Mouse (Mus musculus): ENCODE data around the gene Atp6v0d1. TPM values are rescaled to one million over a fixed set of nuclear protein-coding genes. Genes with fewer than 3 reads are reported as not detected.

The Atp6v0d1 gene
- total and polyA plus RNA-seq, 3 experiments, result 48.8 to 53.6 (median 51.0) TPM

GRCm38 (mm10) chr8:105552824-105553223 is 13.0 kb downstream of the Atp6v0d1 start:
- Histone ChIP-seq H3K4me1 (ENCODE audit: control insufficient read depth in 1 of 2, insufficient read depth in 2 of 2) (no peaks in the 10 kb centered on the region; a peak in 1 of 4 replicates), H3K79me2 (replicated peaks; ENCODE audit: control insufficient read depth, extremely low read depth, insufficient read depth, poor library complexity, severe bottlenecking) (no peaks in the 10 kb centered on the region), H3K9me3 (replicated peaks; ENCODE audit: low read length) (no peaks in the 10 kb centered on the region), H3K9ac (ENCODE audit: insufficient read depth, low read depth) (no peak overlapping the region), H3K4me2 (ENCODE audit: insufficient read depth, low read depth, poor library complexity, severe bottlenecking) (no peak overlapping the region), H3K27me3 (replicated peaks) (no peaks in the 10 kb centered on the region), H3K4me3 (replicated peaks in 1 of 3; ENCODE audit: low read depth in 2 of 3, low read length in 2 of 3, poor library complexity in 1 of 3) (no peak overlapping the region), H3K36me3 (replicated peaks in 1 of 2; ENCODE audit: control insufficient read depth in 1 of 2, insufficient read depth in 1 of 2, low read length in 1 of 2) (peaks cover 0 to 44% of the 10 kb centered on the region in 2 experiments), H3K27ac (ENCODE audit: insufficient read depth, low read depth) (no peak overlapping the region)
- DNase-seq (ENCODE audit: extremely low read depth), result no peak
- TF ChIP-seq USF1 (IDR thresholded peaks at IDR 0.05; ENCODE audit: low read depth, low read length) (no peak), ZC3H11A (IDR thresholded peaks at IDR 0.05; ENCODE audit: low read depth, low read length) (no peak), GABPA (IDR thresholded peaks at IDR 0.05; ENCODE audit: insufficient replicate concordance, low read depth, low read length) (no peak), EP300 (IDR thresholded peaks at IDR 0.05; ENCODE audit: low read length) (no peak), RCOR1 (conservative IDR thresholded peaks at IDR 0.05; ENCODE audit: low read depth, low read length) (no peak), POLR2AphosphoS2 (IDR thresholded peaks at IDR 0.05; ENCODE audit: low read depth, low read length) (no peak), TBP (conservative IDR thresholded peaks at IDR 0.05; ENCODE audit: low read depth, low read length) (no peak), MAX (IDR thresholded peaks at IDR 0.05; ENCODE audit: low read length) (no peak), KAT2A (IDR thresholded peaks at IDR 0.05; ENCODE audit: insufficient replicate concordance, low read length) (no peak), MYC (IDR thresholded peaks at IDR 0.05; ENCODE audit: low read depth, low read length) (no peak), RAD21 (IDR thresholded peaks at IDR 0.05; ENCODE audit: low read depth, low read length) (no peak), USF2 (conservative IDR thresholded peaks at IDR 0.05; ENCODE audit: low read depth, low read length) (no peak), SMC3 (IDR thresholded peaks at IDR 0.05; ENCODE audit: low read depth, low read length) (no peak), UBTF (IDR thresholded peaks at IDR 0.05; ENCODE audit: low read depth, low read length) (no peak), ZKSCAN1 (IDR thresholded peaks at IDR 0.05; ENCODE audit: borderline replicate concordance, low read depth, low read length) (no peak), NELFE (IDR thresholded peaks at IDR 0.05; ENCODE audit: low read depth, low read length) (no peak), ZMIZ1 (IDR thresholded peaks at IDR 0.05; ENCODE audit: low read depth, low read length) (no peak), CHD2 (IDR thresholded peaks at IDR 0.05; ENCODE audit: low read length) (no peak), BHLHE40 (IDR thresholded peaks at IDR 0.05; ENCODE audit: low read depth, low read length) (no peak), NRF1 (IDR thresholded peaks at IDR 0.05; ENCODE audit: low read depth, low read length) (no peak)
- dilution Hi-C loops (cut with MboI; ENCODE audit: extremely low pct_ligation_motif_present, extremely low pct_unique_long_range_greater_than_20kb, low sequenced_read_pairs), result no loop called here
- in situ Hi-C loops (cut with MboI; ENCODE audit: low pct_ligation_motif_present, low pct_unique_long_range_greater_than_20kb, low sequenced_read_pairs), result loop anchor here (5.0 kb wide), 1 partner anchor 66 kb away; no protein-coding TSS in a partner anchor

GRCm38 (mm10) chr8:105552032-105552431 is 13.8 kb downstream of the Atp6v0d1 start:
- Histone ChIP-seq H3K4me2 (ENCODE audit: insufficient read depth, low read depth, poor library complexity, severe bottlenecking) (no peak overlapping the region), H3K27ac (ENCODE audit: insufficient read depth, low read depth) (no peak overlapping the region), H3K27me3 (replicated peaks) (no peaks in the 10 kb centered on the region), H3K4me3 (replicated peaks in 1 of 3; ENCODE audit: low read depth in 2 of 3, low read length in 2 of 3, poor library complexity in 1 of 3) (no peak overlapping the region), H3K79me2 (replicated peaks; ENCODE audit: control insufficient read depth, extremely low read depth, insufficient read depth, poor library complexity, severe bottlenecking) (no peaks in the 10 kb centered on the region), H3K36me3 (replicated peaks in 1 of 2; ENCODE audit: control insufficient read depth in 1 of 2, insufficient read depth in 1 of 2, low read length in 1 of 2) (peaks cover 0 to 42% of the 10 kb centered on the region in 2 experiments), H3K9me3 (replicated peaks; ENCODE audit: low read length) (no peaks in the 10 kb centered on the region), H3K9ac (ENCODE audit: insufficient read depth, low read depth) (no peak overlapping the region), H3K4me1 (ENCODE audit: control insufficient read depth in 1 of 2, insufficient read depth in 2 of 2) (peaks cover 0 to 5% of the 10 kb centered on the region in 2 experiments; a peak in 2 of 4 replicates)
- dilution Hi-C loops (cut with MboI; ENCODE audit: extremely low pct_ligation_motif_present, extremely low pct_unique_long_range_greater_than_20kb, low sequenced_read_pairs), result no loop called here
- no peak for TF ChIP-seq ZMIZ1 (IDR thresholded peaks at IDR 0.05; ENCODE audit: low read depth, low read length)
- no peak for TF ChIP-seq BHLHE40 (IDR thresholded peaks at IDR 0.05; ENCODE audit: low read depth, low read length)
- no peak for TF ChIP-seq HCFC1 (IDR thresholded peaks at IDR 0.05; ENCODE audit: low read depth, low read length)
- TF ChIP-seq RAD21 (IDR thresholded peaks at IDR 0.05; ENCODE audit: low read depth, low read length), result no peak
- TF ChIP-seq SMC3 (IDR thresholded peaks at IDR 0.05; ENCODE audit: low read depth, low read length), result no peak
- TF ChIP-seq CTCF (conservative IDR thresholded peaks at IDR 0.05 in 1 of 2, IDR thresholded peaks at IDR 0.05 in 1 of 2; ENCODE audit: low read depth in 2 of 2, low read length in 2 of 2), result no peak
- TF ChIP-seq CHD2 (IDR thresholded peaks at IDR 0.05; ENCODE audit: low read length), result no peak
- no peak for TF ChIP-seq JUN (IDR thresholded peaks at IDR 0.05; ENCODE audit: insufficient read depth, low read depth, low read length)
- TF ChIP-seq JUND (conservative IDR thresholded peaks at IDR 0.05; ENCODE audit: low read depth, low read length), result no peak
- no peak for TF ChIP-seq MAZ (IDR thresholded peaks at IDR 0.05; ENCODE audit: low read depth, low read length)
- TF ChIP-seq SIN3A (IDR thresholded peaks at IDR 0.05; ENCODE audit: low read length), result no peak
- TF ChIP-seq MEF2A (IDR thresholded peaks at IDR 0.05; ENCODE audit: borderline replicate concordance, low read depth, low read length), result no peak
- TF ChIP-seq E2F4 (IDR thresholded peaks at IDR 0.05; ENCODE audit: insufficient replicate concordance, low read depth, low read length), result no peak
- TF ChIP-seq USF2 (conservative IDR thresholded peaks at IDR 0.05; ENCODE audit: low read depth, low read length), result no peak
- TF ChIP-seq CHD1 (IDR thresholded peaks at IDR 0.05; ENCODE audit: low read depth, low read length), result no peak
- no peak for TF ChIP-seq POLR2AphosphoS2 (IDR thresholded peaks at IDR 0.05; ENCODE audit: low read depth, low read length)
- DNase-seq (ENCODE audit: extremely low read depth), result no peak
- in situ Hi-C loops (cut with MboI; ENCODE audit: low pct_ligation_motif_present, low pct_unique_long_range_greater_than_20kb, low sequenced_read_pairs), result loop anchor here (5.0 kb wide), 1 partner anchor 65 kb away; no protein-coding TSS in a partner anchor
